Mouse (Mus musculus) lung, postnatal 14 days (tissue): Measurements from ENCODE around the gene Usp3.

Experiments
- DNase-seq: peaks from one replicate; pipeline ENCODE4 v3.0.0; 2021

The Usp3 gene

GRCm38 (mm10) chr9:66506011-66506410 is 86.9 kb downstream of the Usp3 start:
- DNase-seq: no peak

- no peak for DNase-seq
Measured at GRCm38 (mm10) chr9:66505141-66505917, 87.6 kb downstream of the Usp3 start.

- no peak for DNase-seq
Measured at GRCm38 (mm10) chr9:66504518-66504917, 88.4 kb downstream of the Usp3 start.

GRCm38 (mm10) chr9:66503879-66504411 is 89.0 kb downstream of the Usp3 start:
- no peak for DNase-seq

- no peak for DNase-seq
Measured at GRCm38 (mm10) chr9:66501248-66501647, 91.7 kb downstream of the Usp3 start.

- no peak for DNase-seq
Measured at GRCm38 (mm10) chr9:66493992-66494391, 99.0 kb downstream of the Usp3 start.

GRCm38 (mm10) chr9:66492361-66492760 is 100.6 kb downstream of the Usp3 start:
- DNase-seq: no peak

GRCm38 (mm10) chr9:66488786-66489185 is 104.2 kb downstream of the Usp3 start:
- no peak for DNase-seq

- DNase-seq: no peak
Measured at GRCm38 (mm10) chr9:66483429-66483828, 109.5 kb downstream of the Usp3 start.

- DNase-seq: no peak
Measured at GRCm38 (mm10) chr9:66477785-66478184, 115.2 kb downstream of the Usp3 start.

- DNase-seq: peak; percentile 37
Measured at GRCm38 (mm10) chr9:66465087-66465486, 127.9 kb downstream of the Usp3 start.
